Mouse (Mus musculus) spleen, postnatal 4 days (tissue): ENCODE measurements around the gene Ncor1.
A peak's percentile ranks its signal among the peaks of the same experiment; 100 is the strongest.
"Not testable (repeated sequence)": the region's sequence is repeated elsewhere in the genome, so short reads cannot be mapped to it uniquely, and the experiment has no call there.

Experiments used
- DNase-seq, 2 experiments: peaks; one replicate each; pipeline ENCODE4 v3.0.0; 2022; ENCODE audit warnings: low spot score in 2 of 2

Gene Ncor1

DNA sequence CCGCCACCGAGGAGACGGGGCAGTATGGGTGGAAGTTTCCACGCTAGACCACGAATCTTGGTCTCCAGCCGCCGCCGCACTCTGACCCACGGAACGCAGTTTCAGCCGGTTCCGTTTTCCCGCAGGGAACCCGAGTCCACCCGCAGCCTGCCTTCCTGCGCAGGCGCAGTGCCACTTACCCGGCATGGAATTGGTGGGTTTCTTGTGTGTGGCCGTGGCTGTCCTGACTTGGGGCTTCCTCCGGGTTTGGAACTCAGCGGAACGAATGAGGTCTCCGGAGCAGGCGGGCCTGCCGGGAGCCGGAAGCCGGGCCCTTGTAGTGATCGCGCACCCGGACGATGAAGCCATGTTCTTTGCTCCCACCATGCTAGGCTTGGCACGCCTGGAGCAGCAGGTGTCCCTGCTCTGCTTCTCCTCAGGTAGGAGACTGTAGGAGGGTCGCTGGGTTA is at the start of gene Ncor1, which contains the start of gene Pigl:
Ncor1 (minus strand) TSS at position 266 of the 449 bp plus-strand sequence.
Pigl (plus strand) TSS at position 185 of the 449 bp plus-strand sequence.
- DNase-seq: peak; percentile 81 to 90

DNA sequence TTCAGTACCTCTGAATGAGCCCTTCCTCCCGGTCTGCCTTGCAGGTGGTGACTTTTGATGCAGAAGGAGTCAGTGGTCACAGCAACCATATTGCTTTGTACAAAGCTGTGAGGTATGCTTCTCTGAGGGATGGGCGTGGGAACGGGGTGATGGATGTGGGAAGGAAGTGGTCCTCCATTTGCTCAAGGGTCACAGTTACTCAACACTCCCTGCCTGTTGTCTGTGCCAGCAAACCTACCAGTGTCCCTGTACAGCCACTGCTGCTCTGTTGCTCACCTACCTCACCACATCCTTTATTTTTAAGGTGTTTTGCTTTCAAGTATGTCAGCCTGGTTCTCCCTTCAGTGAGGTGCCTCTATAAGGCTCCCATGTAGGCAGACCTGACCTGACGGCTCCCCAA is 49.3 kb upstream of the Ncor1 start:
- no peak for DNase-seq

DNA sequence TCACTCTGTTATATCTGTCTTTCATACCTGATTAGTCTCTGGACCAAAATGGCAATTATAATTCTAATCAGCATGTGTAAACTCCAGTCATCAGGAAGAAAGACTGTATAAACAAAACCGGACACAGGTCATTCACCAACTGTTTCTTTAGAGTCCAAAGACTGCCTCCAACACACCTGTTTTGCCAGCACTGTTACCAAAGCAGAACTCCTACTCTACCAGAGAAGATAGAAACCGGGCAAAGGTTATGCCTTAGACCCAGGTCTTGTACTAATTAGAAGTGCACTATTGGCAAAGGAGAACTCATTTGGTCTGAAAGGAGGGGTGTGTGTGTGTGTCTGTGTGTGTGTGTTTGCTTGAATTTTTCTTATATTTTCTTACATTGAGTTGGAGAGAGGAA is 42.2 kb upstream of the Ncor1 start:
- no peak for DNase-seq

DNA sequence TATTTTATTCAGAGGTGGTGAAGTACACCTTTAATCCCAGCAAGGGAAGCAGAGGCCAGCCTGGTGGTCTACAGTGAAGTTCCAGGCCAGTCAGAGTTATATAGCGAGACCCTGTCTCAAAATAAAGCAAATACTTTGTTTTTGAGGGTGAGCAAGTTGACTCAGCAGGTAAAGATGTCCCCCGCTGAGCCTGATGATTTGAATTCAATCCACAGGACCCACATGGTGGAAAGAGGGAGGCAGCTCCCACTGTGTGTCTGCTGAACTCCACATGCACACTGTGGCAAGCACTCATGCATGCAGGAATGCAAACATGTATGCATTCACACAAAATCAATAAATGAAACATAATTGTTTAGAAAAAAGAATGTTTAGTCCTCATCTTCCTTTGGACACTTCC is 40.5 kb upstream of the Ncor1 start:
- no peak for DNase-seq

DNA sequence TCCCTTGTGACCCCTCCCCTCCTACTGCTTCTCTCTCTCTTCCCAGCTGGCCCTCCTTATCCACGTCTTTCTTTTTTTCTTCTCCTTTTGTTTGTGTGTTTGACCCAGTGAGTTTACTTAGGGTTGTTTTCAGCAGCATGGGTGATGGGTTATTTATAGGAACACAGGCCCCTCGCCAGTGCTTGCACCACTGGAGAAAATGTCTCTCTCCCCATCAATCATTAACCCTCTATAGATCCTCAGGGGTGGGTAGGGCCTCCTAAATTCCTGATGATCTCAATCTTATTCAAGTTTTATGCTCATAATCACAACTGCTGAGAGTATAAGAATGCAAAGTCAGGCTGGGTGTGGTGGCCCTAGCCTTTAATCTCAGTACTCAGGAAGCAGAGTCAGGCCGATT is 38.8 kb upstream of the Ncor1 start:
- no peak for DNase-seq

DNA sequence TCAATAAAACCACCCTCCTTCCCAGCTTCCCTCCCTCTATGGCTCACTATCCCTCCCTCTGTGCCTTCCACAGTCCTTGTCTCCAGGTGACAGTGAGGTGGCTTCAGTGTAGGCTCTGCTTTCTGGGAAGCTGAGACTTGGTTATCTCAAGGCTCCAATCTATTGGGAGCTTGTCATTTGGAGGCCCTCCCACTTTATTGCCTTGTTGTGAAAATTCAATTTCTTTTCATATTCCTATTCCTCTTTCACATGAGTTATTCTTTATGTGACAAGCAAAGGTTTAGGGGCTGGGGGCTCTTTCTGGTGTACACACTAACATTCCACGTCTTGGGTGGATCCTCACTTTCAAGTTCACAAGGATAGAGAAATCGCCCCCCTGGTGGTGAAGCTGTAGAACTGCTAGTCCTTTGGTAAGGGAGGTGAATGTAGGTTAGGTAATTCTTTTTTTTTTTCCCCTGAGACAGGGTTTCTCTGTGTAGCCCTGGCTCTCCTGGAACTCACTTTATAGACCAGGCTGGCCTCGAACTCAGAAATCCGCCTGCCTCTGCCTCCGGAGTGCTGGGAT is 37.9 kb upstream of the Ncor1 start:
- peak; percentile 40 to 77 for DNase-seq

DNA sequence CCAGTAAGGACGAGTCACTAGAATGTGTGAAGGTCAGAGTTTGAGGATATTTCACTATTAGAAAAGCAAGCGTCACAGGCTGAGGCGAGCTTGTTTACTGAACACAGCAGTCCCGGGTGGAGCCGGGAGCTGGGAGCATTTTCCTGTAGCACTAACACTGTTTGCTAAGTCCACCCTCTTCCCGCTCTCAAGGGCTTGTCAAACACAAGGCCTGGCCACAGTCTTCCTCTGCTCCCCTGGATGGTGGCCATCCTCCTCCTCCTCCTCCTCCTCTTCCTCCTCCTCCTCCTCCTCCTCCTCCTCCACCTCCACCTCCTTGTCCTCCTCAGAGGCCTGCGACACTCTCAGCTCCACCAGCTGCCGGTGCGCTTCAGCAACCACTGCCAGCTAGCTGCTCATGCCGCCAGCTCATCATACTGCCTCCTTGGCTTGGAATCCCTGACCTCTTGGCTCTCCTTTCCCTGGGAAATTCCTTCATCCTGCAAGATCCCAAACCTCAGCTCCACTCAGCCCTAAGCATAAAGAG is 37.0 kb upstream of the Ncor1 start:
- no peak for DNase-seq

DNA sequence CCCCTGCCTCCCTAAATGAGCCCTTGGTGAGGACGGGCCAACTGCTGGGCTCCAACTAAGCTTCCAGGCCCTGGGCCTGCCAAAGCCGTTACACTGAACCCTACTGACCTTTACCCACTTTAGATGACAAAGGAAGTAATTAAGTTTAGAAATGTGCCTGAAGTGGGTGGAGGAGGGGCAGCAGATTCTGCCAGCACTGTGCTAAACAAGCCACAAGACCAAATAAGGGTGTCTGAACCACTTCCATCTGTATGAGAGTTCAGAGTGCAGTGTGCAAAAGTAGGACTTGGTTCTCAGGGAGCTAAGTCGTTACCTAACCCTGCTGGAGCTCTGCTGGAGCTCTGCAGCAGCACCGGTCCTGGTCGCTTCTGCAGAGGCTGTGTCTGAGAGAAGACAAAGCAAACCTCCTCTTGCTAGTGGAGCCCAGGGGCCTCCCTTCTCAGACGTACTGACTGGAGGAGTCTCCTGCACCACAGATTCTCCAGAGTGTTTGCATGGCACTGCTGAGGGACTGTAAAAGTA is 36.5 kb upstream of the Ncor1 start:
- DNase-seq: peak in 1 of 2 experiments; percentile 26

DNA sequence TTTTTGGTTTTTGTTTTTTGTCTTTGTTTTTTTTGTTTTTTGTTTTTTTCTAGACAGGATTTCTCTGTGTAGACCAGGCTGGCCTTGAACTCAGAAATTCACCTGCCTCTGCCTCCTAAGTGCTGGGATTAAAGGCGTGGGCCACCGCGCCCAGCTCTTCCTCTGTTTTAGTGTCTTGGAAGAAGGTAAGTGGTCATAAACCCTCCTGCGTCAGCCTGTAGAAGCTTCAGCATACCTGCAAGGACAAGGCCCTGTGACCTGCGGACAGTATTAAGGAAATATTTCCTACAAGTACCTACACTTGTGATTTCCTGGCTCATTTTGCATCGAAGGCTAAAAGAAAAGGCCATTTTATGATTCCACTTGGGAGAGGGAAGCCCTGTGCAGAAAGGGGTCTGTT is 35.4 kb upstream of the Ncor1 start:
- DNase-seq: no peak

DNA sequence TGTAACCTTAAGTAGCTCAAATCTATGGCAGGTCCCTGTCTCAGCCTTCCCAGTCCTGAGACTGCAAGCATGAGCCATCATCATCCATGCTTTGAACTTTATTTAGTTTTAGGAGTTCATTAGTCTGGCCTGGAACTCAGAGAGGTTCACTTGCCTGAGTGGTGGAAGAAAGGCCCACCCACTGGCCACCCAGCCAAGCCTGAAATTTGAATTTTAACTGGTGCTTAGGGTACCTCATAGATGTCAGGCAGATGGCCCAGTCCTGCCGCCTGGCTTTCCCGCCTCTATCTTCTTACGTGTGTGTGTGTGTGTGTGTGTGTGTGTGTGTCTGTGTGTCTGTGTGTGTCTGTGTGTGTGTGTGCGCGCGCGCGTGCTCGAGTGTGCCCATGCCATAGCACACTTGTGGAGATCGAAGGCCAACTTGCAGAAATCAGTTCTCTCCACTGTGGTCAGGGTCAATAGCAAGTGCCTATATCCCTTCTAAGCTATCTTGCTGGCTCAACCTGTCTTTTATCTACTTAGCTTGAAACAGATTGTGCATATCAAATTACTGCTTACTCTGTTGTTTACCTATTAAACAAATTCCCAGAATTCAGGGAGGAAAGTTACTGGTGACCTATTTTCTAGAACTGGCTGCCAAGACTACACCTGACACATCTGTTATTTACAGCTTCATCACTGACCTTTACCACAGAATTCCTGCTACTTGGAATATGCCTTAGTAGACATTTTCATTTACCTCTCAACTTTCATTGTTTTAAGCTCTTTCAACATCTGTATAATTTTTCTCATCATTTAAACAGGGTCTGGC is 29.4 kb upstream of the Ncor1 start:
- no peak for DNase-seq

DNA sequence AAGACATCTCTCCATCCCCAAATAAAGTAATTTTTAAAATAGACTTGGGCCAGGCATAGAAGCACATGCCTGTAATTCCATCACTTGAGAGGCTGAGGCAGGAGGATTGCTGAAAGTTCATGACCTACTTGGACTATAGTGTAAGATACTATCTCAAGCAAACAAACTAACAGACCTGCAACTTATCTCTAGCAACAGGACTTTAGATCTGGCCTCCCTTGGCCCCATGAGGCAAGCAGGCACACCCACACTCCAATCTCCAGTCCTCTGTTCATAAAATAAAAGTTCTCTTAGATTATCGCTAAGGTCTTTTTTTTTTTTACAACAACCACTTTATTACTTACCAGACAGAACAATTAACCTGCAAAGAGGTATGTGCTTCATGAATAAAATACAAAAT is 28.6 kb upstream of the Ncor1 start:
- no peak for DNase-seq

DNA sequence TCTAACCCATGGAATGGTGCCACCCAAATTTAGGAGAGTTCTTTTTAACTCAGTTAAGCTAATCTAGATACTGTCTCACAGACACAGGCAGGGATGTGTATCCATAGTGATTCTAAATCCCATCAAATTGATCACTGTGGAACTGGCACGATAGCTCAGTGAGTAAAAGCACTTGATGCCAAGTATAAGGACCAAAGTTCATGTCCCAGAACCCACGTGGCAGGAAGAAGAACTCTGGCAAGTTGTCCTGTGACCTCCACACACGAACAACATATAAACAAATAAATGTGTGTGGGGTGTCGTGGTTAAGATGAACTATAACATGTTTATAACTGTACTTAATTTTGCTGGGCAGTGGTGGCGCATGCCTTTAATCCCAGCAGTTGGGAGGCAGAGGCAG is 21.2 kb upstream of the Ncor1 start:
- no peak for DNase-seq

DNA sequence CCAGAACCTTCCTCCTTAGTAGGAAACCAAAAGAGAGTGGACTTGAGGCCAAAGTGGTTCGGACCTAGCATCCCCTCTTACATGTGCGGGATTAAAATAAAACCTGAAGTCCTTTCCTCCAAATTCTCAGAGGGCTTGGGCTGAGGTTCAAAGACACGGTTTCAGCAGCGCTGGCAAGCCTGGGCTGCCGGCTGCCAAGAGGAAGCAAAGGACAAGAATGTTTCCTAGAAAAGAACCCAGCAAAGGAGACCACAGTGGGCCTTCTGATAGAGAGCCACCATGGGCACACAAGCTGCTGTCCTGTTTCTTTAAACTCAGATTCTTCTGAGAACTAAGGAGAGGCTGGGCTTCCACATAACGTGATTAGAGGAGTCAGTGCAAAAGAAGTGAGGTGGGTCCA is 20.6 kb upstream of the Ncor1 start:
- DNase-seq: no peak

DNA sequence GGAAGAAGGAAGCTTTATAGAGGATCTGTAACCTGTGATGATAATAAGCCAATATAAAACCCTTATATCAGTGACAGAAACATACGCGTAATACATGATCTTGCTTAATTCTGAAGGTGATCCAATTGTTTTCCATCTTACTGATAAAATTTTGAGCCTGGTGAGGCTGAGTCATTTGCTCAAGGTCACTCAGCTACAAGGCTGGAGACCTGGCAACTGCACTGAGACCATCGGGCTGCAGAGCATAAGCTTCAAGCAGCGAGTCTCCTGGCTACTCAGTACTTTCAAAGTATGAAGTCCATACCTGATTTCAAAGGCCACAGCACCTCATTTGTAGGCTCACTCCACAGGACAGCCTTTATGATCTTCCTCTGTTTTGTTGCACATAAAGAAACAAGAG is 17.8 kb upstream of the Ncor1 start:
- DNase-seq: no peak

DNA sequence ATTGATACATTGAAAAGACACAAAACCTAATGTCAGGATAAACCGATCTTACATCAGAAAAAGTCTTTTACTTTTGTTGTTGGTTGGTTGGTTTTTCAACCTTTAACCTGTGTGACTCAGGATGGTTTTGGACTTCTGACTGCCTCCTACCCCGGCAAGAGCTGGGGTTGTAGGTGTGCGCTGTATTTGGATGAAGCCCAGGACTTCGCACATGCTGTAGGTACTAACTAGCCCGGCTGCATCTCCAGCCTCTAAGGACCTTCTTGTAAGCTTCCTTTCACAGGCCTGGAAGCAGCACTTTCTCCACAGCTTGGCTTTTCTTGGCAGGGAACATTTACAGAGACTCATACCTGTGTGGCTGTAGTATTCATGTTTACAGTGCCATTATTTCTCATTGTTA is 15.2 kb upstream of the Ncor1 start:
- DNase-seq: no peak

DNA sequence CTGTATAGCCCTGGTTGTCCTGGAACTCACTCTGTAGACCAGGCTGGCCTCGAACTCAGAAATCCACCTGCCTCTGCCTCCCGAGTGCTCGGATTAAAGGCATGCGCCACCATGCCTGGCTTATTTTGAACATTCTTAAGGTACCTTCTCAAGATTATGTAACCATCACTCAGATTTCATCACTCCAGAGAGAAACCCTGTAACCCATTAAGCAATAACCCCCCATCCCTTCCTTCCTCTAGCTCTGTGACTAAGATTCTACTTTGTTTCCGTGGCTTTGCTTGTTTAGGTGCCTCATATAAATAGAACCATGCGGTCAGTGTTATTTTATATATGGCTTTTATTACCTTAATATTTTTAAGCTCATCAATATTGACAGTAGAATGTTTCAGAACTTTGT is 12.1 kb upstream of the Ncor1 start:
- DNase-seq: no peak

DNA sequence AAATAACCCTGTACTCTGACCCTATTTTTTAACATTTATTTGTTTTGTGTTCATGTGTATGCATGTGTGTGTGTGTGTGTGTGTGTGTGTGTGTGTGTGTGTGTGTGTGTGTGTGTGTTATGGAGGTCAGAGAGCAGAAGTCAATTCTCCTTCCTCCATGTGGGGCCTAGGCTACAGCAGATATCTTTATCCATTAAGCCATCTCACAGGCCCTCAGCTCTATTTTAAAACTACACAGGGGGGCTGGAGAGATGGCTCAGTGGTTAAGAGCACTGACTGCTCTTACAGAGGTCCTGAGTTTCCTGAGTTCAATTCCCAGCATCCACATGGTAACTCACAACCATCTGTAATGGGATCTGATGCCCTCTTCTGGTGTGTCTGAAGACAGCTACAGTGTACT is 8.9 kb upstream of the Ncor1 start:
- DNase-seq: not testable (repeated sequence)

DNA sequence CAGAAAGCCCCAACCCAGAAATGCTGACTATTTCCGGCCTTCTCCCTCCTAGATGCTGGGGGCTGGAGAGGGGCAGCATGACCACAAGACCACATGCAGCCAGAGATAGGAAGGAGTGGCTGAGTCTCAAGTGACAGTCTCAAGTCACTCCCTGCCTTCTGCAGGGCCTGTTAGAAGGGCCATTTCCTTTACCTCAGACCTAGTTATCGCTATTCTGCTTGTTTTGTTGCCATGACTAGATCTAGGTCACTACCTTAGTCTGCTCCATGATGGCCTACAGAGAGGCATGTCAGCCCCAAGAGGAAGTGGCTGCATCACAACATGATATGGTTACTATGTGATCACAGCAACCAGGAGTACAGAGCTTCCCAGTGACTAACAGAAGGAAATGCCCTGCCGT is 8.2 kb upstream of the Ncor1 start:
- DNase-seq: no peak

DNA sequence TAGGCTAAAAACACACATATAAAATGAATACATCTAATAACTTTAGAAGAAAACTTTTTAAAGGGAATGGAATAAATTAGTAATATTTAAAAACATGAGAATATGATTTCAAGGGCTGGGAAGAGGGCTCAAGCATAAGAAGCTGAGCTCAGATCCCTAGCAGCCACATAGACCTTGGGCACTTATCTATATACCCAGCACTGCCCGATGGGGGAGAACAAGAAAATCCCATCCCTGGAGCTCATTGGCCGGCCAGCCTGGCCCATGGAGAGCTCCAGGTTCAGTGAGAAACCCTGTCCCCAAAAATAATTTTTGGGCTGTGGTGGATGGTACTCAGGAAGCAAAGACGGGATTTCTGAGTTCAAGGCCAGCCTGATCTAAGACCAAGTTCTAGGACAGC is 7.5 kb upstream of the Ncor1 start:
- DNase-seq: no peak

DNA sequence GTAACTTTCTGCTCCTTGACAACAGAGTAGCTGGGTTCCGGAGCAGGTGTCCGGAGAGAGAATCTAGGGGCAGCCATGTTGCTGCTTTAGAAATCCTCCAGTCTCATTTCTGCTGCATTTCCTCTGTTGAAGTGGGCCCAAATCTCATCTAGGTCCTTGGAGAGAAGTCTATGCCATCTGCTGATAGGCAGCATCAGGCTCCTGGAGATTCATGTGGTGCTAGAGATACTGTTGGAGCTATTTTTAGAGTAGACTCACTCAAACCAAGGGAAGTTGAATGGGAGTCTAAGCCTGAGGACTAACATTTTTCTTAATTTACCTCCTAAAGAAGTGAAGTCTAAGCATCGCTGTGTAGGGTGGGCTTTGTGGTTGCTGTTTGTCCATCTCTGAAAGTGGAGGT is 6.4 kb upstream of the Ncor1 start:
- DNase-seq: peak in 1 of 2 experiments; percentile 20

DNA sequence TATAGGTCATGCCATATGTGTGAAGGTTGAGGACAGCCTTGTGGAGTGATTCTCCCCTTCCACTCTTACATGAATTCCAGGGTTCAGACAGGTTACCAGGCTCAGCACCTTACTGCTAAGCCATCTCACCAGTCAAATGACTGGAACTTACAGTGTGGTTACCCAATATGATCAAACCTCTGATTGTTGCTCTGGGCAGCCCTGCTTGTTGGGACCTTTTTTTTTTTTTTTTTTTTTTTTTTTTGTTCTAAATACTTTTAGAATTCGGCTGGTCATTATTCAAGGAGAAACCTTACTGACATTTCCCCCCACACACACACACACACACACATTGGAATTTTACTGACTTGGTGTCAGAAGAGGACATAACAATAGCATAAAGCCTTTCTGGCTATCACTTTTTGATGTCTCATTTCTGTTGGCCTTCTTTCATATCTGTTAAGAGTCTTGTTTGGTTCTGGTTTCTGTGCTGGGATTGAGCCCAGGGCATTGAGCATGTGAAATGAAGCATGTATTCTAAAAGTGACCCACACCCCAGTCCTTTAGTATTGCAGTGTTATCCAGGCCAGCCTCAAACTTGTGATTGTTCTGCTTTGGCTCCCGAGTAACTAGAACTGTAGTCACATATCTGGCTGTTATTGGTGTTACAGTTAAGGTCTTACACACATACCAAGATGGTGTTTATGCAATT is 5.0 kb upstream of the Ncor1 start:
- no peak for DNase-seq

DNA sequence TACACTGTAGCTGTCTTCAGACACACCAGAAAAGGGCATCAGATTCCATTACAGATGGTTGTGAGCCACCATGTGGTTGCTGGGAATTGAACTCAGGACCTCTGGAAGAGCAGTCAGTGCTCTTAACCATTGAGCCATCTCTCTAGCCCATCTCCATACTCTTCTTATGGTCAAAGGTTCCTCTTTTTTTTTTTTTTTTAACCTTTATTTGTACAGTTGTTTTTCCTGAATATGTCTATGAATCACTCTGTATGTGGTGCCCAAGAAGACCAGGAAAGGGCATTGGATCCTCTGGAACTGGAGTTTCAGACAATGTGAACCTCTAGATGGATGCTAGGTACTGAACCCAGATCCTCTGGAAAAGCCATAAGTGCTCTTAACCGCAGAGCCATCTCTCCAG is 4.2 kb upstream of the Ncor1 start:
- DNase-seq: not testable (repeated sequence)
